Mouse (Mus musculus): ENCODE measurements around the gene Sez6l2.
A peak's percentile ranks its signal among the peaks of the same experiment; 100 is the strongest.

Sez6l2 gene

GRCm38 (mm10) chr7:126949793-126950646 is at the start of gene Sez6l2:
Sez6l2 (plus strand) TSS chr7:126950563.
- DNase-seq (ENCODE audit: low spot score): peak; percentile 97

GRCm38 (mm10) chr7:126905590-126905989 is 44.8 kb upstream of the Sez6l2 start:
- DNase-seq (ENCODE audit: low spot score): no peak

- no peak for DNase-seq (ENCODE audit: low spot score)
Observed at GRCm38 (mm10) chr7:126914844-126915243, 35.5 kb upstream of the Sez6l2 start.

- peak; percentile 26 for DNase-seq (ENCODE audit: low spot score)
Observed at GRCm38 (mm10) chr7:126918356-126918755, 32.0 kb upstream of the Sez6l2 start.

GRCm38 (mm10) chr7:126919973-126920372 is 30.4 kb upstream of the Sez6l2 start:
- DNase-seq (ENCODE audit: low spot score): no peak

GRCm38 (mm10) chr7:126921563-126921962 is 28.8 kb upstream of the Sez6l2 start:
- no peak for DNase-seq (ENCODE audit: low spot score)

- DNase-seq (ENCODE audit: low spot score): peak; percentile 51
Observed at GRCm38 (mm10) chr7:126922624-126923060, 27.7 kb upstream of the Sez6l2 start, which contains the start of gene Tmem219. Tmem219 (minus strand) TSS chr7:126922917.

- peak; percentile 42 for DNase-seq (ENCODE audit: low spot score)
Observed at GRCm38 (mm10) chr7:126923999-126924398, 26.4 kb upstream of the Sez6l2 start.

GRCm38 (mm10) chr7:126926299-126926698 is 24.1 kb upstream of the Sez6l2 start:
- DNase-seq (ENCODE audit: low spot score): no peak

- DNase-seq (ENCODE audit: low spot score): peak; percentile 90
Observed at GRCm38 (mm10) chr7:126928384-126929037, 21.9 kb upstream of the Sez6l2 start, which contains the start of gene Kctd13. Kctd13 (plus strand) TSS chr7:126928879.

GRCm38 (mm10) chr7:126929046-126929445 is 21.3 kb upstream of the Sez6l2 start:
- DNase-seq (ENCODE audit: low spot score): peak; percentile 58

- no peak for DNase-seq (ENCODE audit: low spot score)
Observed at GRCm38 (mm10) chr7:126932652-126933051, 17.7 kb upstream of the Sez6l2 start.

GRCm38 (mm10) chr7:126941171-126941570 is 9.2 kb upstream of the Sez6l2 start:
- DNase-seq (ENCODE audit: low spot score): no peak

GRCm38 (mm10) chr7:126941801-126942200 is 8.6 kb upstream of the Sez6l2 start:
- no peak for DNase-seq (ENCODE audit: low spot score)

- DNase-seq (ENCODE audit: low spot score): peak; percentile 68
Observed at GRCm38 (mm10) chr7:126946530-126946929, 3.8 kb upstream of the Sez6l2 start.

- DNase-seq (ENCODE audit: low spot score): no peak
Observed at GRCm38 (mm10) chr7:126948626-126949025, 1.7 kb upstream of the Sez6l2 start.

- DNase-seq (ENCODE audit: low spot score): no peak
Observed at GRCm38 (mm10) chr7:126949403-126949792, 965 bp upstream of the Sez6l2 start, which contains the start of gene Asphd1. Asphd1 (minus strand) TSS chr7:126949582.

GRCm38 (mm10) chr7:126950647-126951615 is 568 bp downstream of the Sez6l2 start:
- DNase-seq (ENCODE audit: low spot score): no peak

- no peak for DNase-seq (ENCODE audit: low spot score)
Observed at GRCm38 (mm10) chr7:126951741-126952140, 1.4 kb downstream of the Sez6l2 start.

- DNase-seq (ENCODE audit: low spot score): no peak
Observed at GRCm38 (mm10) chr7:126952646-126953045, 2.3 kb downstream of the Sez6l2 start.

- no peak for DNase-seq (ENCODE audit: low spot score)
Observed at GRCm38 (mm10) chr7:126955125-126955524, 4.8 kb downstream of the Sez6l2 start.

- no peak for DNase-seq (ENCODE audit: low spot score)
Observed at GRCm38 (mm10) chr7:126959780-126960179, 9.4 kb downstream of the Sez6l2 start.

All from embryo, embryonic 10 days (tissue).